Mouse (Mus musculus) neural tube, embryonic 11.5 days (tissue): Measurements from ENCODE around the gene Sumo2. TPM values are rescaled to one million over a fixed set of nuclear protein-coding genes. Genes with fewer than 3 reads are reported as not detected.
A peak's percentile ranks its signal among the peaks of the same experiment; 100 is the strongest.
"Not testable (repeated sequence)": the region's sequence is repeated elsewhere in the genome, so short reads cannot be mapped to it uniquely, and the experiment has no call there.

Experiments
- ATAC-seq: fragments of 200-750 bp; cut with Nextera tagmentation; 2 replicates; pipeline ENCODE4 v1.8.0; 2017; ENCODE audit warnings: moderate number of reproducible peaks, mild to moderate bottlenecking, moderate TSS enrichment, moderate library complexity; ENCODE audit not compliant: insufficient read depth, low FRiP score, low TSS enrichment
- DNase-seq: peaks from one replicate; pipeline ENCODE4 v3.0.0-alpha.2; 2015; ENCODE audit warnings: low spot score
- H3K27ac ChIP-seq: fragments of 300-500 bp; sonication (generic); 2 replicates; pipeline ENCODE4 v1.5.1; 2014; ENCODE audit warnings: low read depth, mild to moderate bottlenecking, low read length
- H3K27me3 ChIP-seq: fragments of 300-500 bp; sonication (generic); 2 replicates; pipeline ENCODE4 v1.6.1; 2014; ENCODE audit warnings: mild to moderate bottlenecking, low read length, mixed read lengths; ENCODE audit not compliant: control insufficient read depth, insufficient read depth
- H3K36me3 ChIP-seq: fragments of 300-500 bp; sonication (generic); 2 replicates; pipeline ENCODE4 v1.6.1; 2014; ENCODE audit warnings: mild to moderate bottlenecking, low read length, moderate library complexity, mixed read lengths; ENCODE audit not compliant: control insufficient read depth, insufficient read depth
- H3K4me1 ChIP-seq: fragments of 300-500 bp; sonication (generic); 2 replicates; pipeline ENCODE4 v1.6.1; 2014; ENCODE audit warnings: low read length, mixed read lengths; ENCODE audit not compliant: control insufficient read depth, insufficient read depth
- H3K4me2 ChIP-seq: fragments of 300-500 bp; sonication (generic); 2 replicates; pipeline ENCODE4 v1.6.1; 2014; ENCODE audit warnings: low read depth, mild to moderate bottlenecking, moderate library complexity
- H3K4me3 ChIP-seq: fragments of 300-500 bp; sonication (generic); 2 replicates; pipeline ENCODE4 v1.5.1; 2014; ENCODE audit warnings: low read depth, low read length
- H3K9ac ChIP-seq: fragments of 300-500 bp; sonication (generic); 2 replicates; pipeline ENCODE4 v1.6.1; 2014; ENCODE audit warnings: mild to moderate bottlenecking, low read length
- H3K9me3 ChIP-seq: fragments of 300-500 bp; sonication (generic); 2 replicates; pipeline ENCODE4 v1.6.1; 2016; ENCODE audit warnings: low read length; ENCODE audit not compliant: control insufficient read depth
- WGBS: fragments of 180-500 bp; shearing (Covaris S2); extraction: QIAGEN DNeasy Blood & Tissue Kit; methylation state at CpG from one replicate; pipeline ENCODE4 v1.1.7; 2014; 5-methylcytosine and 5-hydroxymethylcytosine counted together
- polyA plus RNA-seq: library from polyadenylated mRNA; unstranded; fragments of >200 nt; fragmentation: Nextera tagmentation; extraction: Ambion mirVana; gene quantifications from 2 replicates; pipeline ENCODE4 v1.2.1, GENCODE M21; 2014

The Sumo2 gene
- polyA plus RNA-seq, 1 experiment from 2014 or later = 1,294 TPM

DNA sequence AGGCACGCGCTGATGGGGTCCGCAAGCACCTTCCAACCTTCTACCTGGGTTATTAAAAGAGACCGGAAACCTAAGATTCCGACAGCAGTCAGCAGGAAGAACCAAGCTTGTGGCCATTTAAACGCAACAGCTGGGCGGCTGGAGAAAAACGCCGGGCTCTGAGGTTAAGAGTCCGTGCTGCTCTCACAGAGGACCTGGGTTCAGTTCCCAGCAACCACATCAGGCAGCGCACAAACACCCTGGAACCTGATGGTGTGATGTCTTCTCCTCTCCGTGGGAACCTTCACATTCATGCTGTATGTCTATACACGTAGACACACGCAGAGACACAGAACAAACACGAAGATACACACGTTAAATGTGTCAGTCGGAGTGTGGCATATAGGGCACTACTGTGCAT is 19.6 kb upstream of the Sumo2 start:
- Histone ChIP-seq H3K4me2 (no peak overlapping the region), H3K27ac (no peak overlapping the region), H3K4me3 (no peak overlapping the region), H3K9ac (no peak overlapping the region), H3K36me3 (no peaks in the 10 kb centered on the region), H3K27me3 (no peaks in the 10 kb centered on the region), H3K4me1 (no peaks in the 10 kb centered on the region), H3K9me3 (no peaks in the 10 kb centered on the region)
- WGBS = 81% methylated on average over 17 of the region's 17 CpGs
- ATAC-seq (no peak), DNase-seq (no peak)

DNA sequence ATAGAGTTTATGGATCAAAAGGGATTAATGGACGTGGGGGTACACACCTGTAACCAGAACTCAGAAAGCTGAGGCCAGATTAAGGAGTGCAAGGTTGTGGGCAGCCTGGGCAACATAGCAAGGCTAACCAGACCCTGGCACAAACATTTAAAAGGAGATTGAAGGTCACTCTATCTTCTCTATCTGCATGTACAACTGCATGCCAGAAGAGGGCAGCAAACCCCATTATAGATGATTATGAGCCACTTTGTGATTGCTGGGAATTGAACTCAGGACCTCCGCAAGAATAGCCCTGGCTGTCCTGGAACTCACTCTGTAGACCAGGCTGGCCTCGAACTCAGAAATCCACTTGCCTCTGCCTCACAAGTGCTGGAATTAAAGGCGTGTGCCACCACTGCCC is 16.7 kb upstream of the Sumo2 start:
- Histone ChIP-seq H3K4me3 (no peak overlapping the region), H3K9ac (no peak overlapping the region), H3K4me1 (no peaks in the 10 kb centered on the region), H3K27ac (no peak overlapping the region), H3K36me3 (no peaks in the 10 kb centered on the region), H3K4me2 (no peak overlapping the region), H3K27me3 (no peaks in the 10 kb centered on the region), H3K9me3 (no peaks in the 10 kb centered on the region)
- 63% methylated on average over 4 of the region's 4 CpGs for WGBS
- DNase-seq = no peak
- no peak for ATAC-seq

DNA sequence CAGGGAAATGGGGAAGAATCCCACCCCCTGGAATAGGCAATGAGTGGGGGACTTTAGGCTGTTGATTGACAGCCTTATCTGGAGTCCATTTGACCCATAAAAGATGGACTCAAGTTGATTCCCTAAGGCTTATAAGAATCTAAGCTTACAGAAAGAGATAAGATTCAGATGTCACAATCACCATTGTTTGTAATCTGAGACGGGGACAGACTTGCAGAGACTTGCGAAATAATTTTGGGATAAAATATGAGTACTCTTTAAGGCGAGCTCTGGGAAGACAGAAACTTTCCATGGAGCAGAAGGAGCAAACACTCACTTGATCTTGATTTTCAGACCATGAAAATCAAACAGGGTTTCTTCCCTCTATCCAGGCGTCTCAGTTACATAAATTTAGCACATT is 7.5 kb upstream of the Sumo2 start:
- ATAC-seq = no peak
- no peak for DNase-seq
- H3K27ac ChIP-seq = no peak overlapping the region
- H3K4me2 ChIP-seq = no peak overlapping the region
- no peak overlapping the region for H3K4me3 ChIP-seq
- no peaks in the 10 kb centered on the region for H3K9me3 ChIP-seq
- no peaks in the 10 kb centered on the region for H3K4me1 ChIP-seq
- 88% methylated on average over 4 of the region's 4 CpGs for WGBS
- H3K27me3 ChIP-seq = no peaks in the 10 kb centered on the region
- no peaks in the 10 kb centered on the region for H3K36me3 ChIP-seq
- no peak overlapping the region for H3K9ac ChIP-seq

DNA sequence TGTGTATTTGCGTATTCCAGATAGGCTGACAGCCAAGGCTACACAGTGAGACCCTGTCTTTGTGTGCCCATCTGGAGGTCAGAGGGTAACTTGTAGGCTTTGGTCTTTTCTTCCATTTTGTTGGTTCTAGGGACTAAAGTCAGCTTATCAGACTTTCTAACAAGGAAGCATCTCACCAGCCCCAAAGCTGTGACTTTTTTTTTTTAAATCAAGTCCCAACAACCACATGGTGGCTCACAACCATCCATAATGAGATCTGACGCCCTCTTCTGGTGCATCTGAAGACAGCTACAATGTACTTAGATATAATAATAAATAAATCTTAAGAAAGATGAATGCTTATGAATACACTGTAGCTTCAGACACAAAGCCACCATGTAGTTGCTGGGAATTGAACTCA is 2.0 kb upstream of the Sumo2 start:
- H3K36me3 ChIP-seq = peaks cover 3% of the 10 kb centered on the region; the same call in 1 of the 2 replicates
- H3K4me2 ChIP-seq = no peak overlapping the region
- no peak for ATAC-seq
- H3K9me3 ChIP-seq = no peaks in the 10 kb centered on the region
- WGBS = 70% methylated on average over 2 of the region's 2 CpGs
- H3K27ac ChIP-seq = no peak overlapping the region
- H3K4me1 ChIP-seq = peaks cover 12% of the 10 kb centered on the region; the same call in 1 of the 2 replicates
- no peak overlapping the region for H3K9ac ChIP-seq
- no peak for DNase-seq
- H3K4me3 ChIP-seq = no peak overlapping the region
- no peaks in the 10 kb centered on the region for H3K27me3 ChIP-seq

DNA sequence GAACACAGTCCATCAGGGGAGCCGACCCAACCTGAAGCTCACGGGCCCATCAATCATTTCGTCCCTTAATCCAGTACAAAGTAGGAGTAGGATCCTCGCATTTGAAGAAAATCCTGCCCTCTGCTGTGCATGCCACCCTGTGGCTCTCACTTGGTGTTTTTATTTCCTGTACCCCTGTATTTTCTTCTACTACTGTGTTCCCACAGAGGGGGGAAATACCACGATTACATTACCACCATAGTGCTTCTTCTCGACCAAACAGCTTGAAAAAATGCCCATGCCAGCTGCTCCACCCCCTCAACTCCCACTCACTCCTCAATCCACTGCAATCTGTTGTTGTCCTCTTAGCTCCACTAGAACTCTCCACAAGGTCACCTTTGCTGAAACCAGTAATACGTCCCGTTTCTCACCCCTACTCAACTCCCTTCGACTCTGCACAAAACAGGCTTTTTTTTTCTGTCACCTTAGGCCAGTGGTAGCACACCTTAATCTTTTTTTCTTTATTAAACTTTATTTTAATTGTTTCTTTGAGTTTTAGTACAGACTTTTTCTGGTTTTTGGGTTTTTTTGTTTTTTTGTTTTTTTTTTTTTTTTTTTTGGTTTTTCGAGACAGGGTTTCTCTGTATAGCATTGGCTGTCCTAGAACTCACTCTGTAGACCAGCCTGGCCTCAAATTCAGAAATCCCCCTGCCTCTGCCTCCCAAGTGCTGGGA is 936 bp upstream of the Sumo2 start:
- Histone ChIP-seq H3K27ac (peak overlapping the region; percentile 100), H3K36me3 (peaks cover 8% of the 10 kb centered on the region), H3K4me3 (peak overlapping the region; percentile 98; the same call in 1 of the 2 replicates), H3K9me3 (no peaks in the 10 kb centered on the region), H3K4me2 (peak overlapping the region; percentile 29), H3K27me3 (no peaks in the 10 kb centered on the region), H3K9ac (no peak overlapping the region), H3K4me1 (peaks cover 12% of the 10 kb centered on the region; the same call in 1 of the 2 replicates)
- no peak for DNase-seq
- no peak for ATAC-seq
- WGBS = 88% methylated on average over 10 of the region's 10 CpGs

DNA sequence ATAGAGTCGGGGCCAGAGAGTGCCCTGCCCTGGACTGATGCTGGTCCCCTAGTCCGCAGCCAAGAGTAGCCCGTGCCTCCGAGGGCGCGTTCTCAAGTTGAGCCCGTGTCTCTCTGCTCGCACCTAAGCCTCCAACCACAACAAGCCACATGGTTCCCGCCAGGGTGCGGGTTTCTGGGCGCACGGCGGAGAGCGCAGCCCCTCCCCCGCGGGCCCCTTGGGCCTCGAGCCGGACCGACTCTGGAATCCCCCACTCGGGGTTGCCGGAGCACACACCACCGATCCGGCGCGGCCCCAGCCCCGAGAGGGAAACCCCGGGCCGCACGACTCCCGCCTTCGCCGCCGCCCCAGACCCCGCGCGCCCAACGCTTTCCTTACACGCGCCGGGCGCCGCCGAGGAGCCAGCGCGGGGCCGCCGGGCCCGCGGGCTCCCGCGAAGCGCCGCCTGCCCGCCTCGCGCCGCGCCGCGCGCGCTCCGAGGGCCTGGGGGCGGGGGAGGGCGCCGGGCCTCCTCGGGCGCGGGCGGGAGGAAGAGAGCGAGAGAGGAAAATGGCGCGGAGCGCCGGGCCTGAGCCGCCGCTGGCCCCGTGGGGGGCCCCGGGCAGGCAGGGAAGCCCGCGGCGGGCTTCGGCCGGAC is 557 bp downstream of the Sumo2 start:
- H3K36me3 ChIP-seq = peaks cover 14% of the 10 kb centered on the region
- peak overlapping the region; percentile 78 for H3K4me2 ChIP-seq
- H3K9ac ChIP-seq = peak overlapping the region; percentile 98
- H3K27me3 ChIP-seq = no peaks in the 10 kb centered on the region
- H3K4me3 ChIP-seq = peak overlapping the region; percentile 98
- H3K9me3 ChIP-seq = no peaks in the 10 kb centered on the region
- ATAC-seq (peak; percentile 64), DNase-seq (peak; percentile 81)
- H3K4me1 ChIP-seq = peaks cover 12% of the 10 kb centered on the region; the same call in 1 of the 2 replicates
- H3K27ac ChIP-seq = peak overlapping the region; percentile 100
- under 1% methylated on average over 76 of the region's 84 CpGs for WGBS

DNA sequence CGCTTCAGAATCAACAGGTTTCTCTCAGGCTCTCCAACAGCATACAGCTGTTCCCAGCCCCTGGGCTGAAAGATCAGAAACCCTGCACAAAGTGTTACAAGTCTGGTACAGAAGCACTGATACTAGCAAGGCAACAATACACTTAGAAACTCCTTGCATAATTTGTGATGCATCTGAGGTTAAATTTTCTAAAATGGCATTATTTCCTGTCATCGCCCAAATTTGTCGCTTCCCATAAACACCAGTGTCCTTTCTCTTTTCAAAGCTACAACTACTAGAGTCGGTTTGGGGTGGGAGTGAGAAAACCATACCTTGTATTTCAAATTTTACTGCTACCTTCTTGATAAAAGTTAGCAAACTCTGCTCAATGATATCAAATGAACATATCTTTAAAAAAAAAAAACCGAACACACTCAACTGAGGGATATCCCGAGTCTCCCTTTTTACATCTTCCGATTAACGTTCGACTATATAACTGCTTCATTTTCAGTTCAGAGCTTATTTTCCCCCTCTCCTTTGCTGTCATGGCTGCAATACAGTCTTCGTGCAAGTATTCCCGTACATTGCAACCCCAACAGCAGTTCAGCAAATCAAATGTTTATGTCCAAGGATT is 1.2 kb downstream of the Sumo2 start:
- peak overlapping the region; percentile 98 for H3K4me3 ChIP-seq
- peak overlapping the region; percentile 100 for H3K27ac ChIP-seq
- no peaks in the 10 kb centered on the region for H3K27me3 ChIP-seq
- peaks cover 18% of the 10 kb centered on the region for H3K36me3 ChIP-seq
- ATAC-seq = no peak
- H3K9ac ChIP-seq = peak overlapping the region; percentile 98
- H3K4me1 ChIP-seq = peaks cover 12% of the 10 kb centered on the region; the same call in 1 of the 2 replicates
- peak overlapping the region; percentile 78 for H3K4me2 ChIP-seq
- WGBS = 7% methylated on average over 11 of the region's 11 CpGs
- H3K9me3 ChIP-seq = no peaks in the 10 kb centered on the region
- DNase-seq = no peak

DNA sequence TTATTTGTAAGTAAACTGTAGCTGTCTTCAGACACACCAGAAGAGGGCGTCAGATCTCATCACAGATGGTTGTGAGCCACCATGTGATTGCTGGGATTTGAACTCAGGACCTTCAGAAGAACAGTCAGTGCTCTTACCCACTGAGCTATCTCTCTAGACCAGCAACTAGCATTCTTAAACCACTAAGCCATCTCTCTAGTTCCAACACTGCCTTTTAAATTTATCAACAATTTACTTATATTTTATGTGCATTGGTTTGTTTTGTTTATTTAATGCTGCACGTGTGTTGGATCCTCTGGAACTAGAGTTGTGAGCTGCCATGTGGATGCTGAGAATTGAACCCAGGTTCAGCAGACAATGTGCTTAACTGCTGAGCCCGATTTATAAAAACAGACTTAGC is 9.6 kb downstream of the Sumo2 start:
- H3K4me1 ChIP-seq, ATAC-seq: not testable (repeated sequence)
- peaks cover 12% of the 10 kb centered on the region for H3K36me3 ChIP-seq

More for the DNA sequence above, 9.6 kb downstream of the Sumo2 start:
- H3K9ac ChIP-seq, H3K4me2 ChIP-seq, H3K27ac ChIP-seq, H3K4me3 ChIP-seq, H3K27me3 ChIP-seq, H3K9me3 ChIP-seq, DNase-seq: not testable (repeated sequence)
- WGBS = 90% methylated on average over 3 of the region's 3 CpGs
